Mouse (Mus musculus) MN1 (cell line): ENCODE data around the gene Stk38l.
"Not testable (repeated sequence)": the region's sequence is repeated elsewhere in the genome, so short reads cannot be mapped to it uniquely, and the experiment has no call there.

Experiments
- DNase-seq: peaks from one replicate; pipeline ENCODE4 v3.0.0-alpha.2; 2016; ENCODE audit warnings: low spot score

Gene Stk38l

GRCm38 (mm10) chr6:146775864-146776263, 51.1 kb downstream of the Stk38l start:
- DNase-seq = not testable (repeated sequence)

GRCm38 (mm10) chr6:146776610-146777389, 52.0 kb downstream of the Stk38l start:
- no peak for DNase-seq

GRCm38 (mm10) chr6:146778055-146778454, 53.3 kb downstream of the Stk38l start:
- no peak for DNase-seq

GRCm38 (mm10) chr6:146781566-146781965, 56.8 kb downstream of the Stk38l start:
- no peak for DNase-seq

GRCm38 (mm10) chr6:146793527-146793926, 68.7 kb downstream of the Stk38l start:
- DNase-seq = peak; percentile 44

- peak; percentile 16 for DNase-seq
Measured at GRCm38 (mm10) chr6:146795166-146795923, 70.5 kb downstream of the Stk38l start.

- peak; percentile 81 for DNase-seq
Measured at GRCm38 (mm10) chr6:146795924-146796545, 71.2 kb downstream of the Stk38l start, which contains the start of gene Arntl2. Gene Arntl2 (plus strand): TSS chr6:146796055.

GRCm38 (mm10) chr6:146797446-146797845, 72.7 kb downstream of the Stk38l start:
- DNase-seq = no peak

GRCm38 (mm10) chr6:146809991-146810390, 85.2 kb downstream of the Stk38l start:
- DNase-seq = no peak

GRCm38 (mm10) chr6:146813007-146813406, 88.2 kb downstream of the Stk38l start:
- no peak for DNase-seq

- no peak for DNase-seq
Measured at GRCm38 (mm10) chr6:146820177-146820965, 95.6 kb downstream of the Stk38l start.

GRCm38 (mm10) chr6:146821958-146822357, 97.2 kb downstream of the Stk38l start:
- DNase-seq = no peak

GRCm38 (mm10) chr6:146824727-146825486, 100.1 kb downstream of the Stk38l start:
- peak; percentile 30 for DNase-seq

- no peak for DNase-seq
Measured at GRCm38 (mm10) chr6:146825487-146825773, 100.6 kb downstream of the Stk38l start.
